Mouse (Mus musculus) kidney, embryonic 16.5 days (tissue): ENCODE results near the gene Olfr1393. TPM values are rescaled to one million over a fixed set of nuclear protein-coding genes. Genes with fewer than 3 reads are reported as not detected.

Experiments
- polyA plus RNA-seq: library from polyadenylated mRNA; unstranded; fragments of >200 nt; fragmentation: Nextera tagmentation; extraction: Ambion mirVana; gene quantifications from 2 replicates; pipeline ENCODE4 v1.2.1, GENCODE M21; 2015

Gene Olfr1393
- polyA plus RNA-seq, 1 experiment from 2014 or later, result not detected

Other genes with a start within 250 kb of the Olfr1393 start
- gene 9930111J21Rik2, start 227.1 kb upstream of the Olfr1393 start, polyA plus RNA-seq, result 0.60 and 0.98 TPM in 2 replicates
- gene Tgtp2, start 214.1 kb upstream of the Olfr1393 start, polyA plus RNA-seq, result 0.24 and 0.42 TPM in 2 replicates
- 2.1 and 2.6 TPM in 2 replicates for gene Ifi47, start 201.7 kb upstream of the Olfr1393 start, polyA plus RNA-seq
- gene Olfr1396, start 163.4 kb upstream of the Olfr1393 start, polyA plus RNA-seq, result 0.12 TPM in 1 of 2 replicates, not detected in the other
- gene Olfr1395, start 136.0 kb upstream of the Olfr1393 start, polyA plus RNA-seq, result not detected in 2 replicates
- not detected in 2 replicates for gene Olfr1394, start 123.9 kb upstream of the Olfr1393 start, polyA plus RNA-seq
- 4.4 and 4.6 TPM in 2 replicates for gene Btnl9, start 91.1 kb upstream of the Olfr1393 start, polyA plus RNA-seq
- 45.6 and 46.3 TPM in 2 replicates for gene Zfp62, start 75.0 kb upstream of the Olfr1393 start, polyA plus RNA-seq
- 88.9 and 91.9 TPM in 2 replicates for gene Mgat1, start 34.1 kb upstream of the Olfr1393 start, polyA plus RNA-seq
- gene Olfr1392, start 7.0 kb downstream of the Olfr1393 start, polyA plus RNA-seq, result not detected in 2 replicates
- gene Olfr10, start 26.4 kb downstream of the Olfr1393 start, polyA plus RNA-seq, result not detected in 2 replicates
- gene Olfr1391, start 44.4 kb downstream of the Olfr1393 start, polyA plus RNA-seq, result not detected in 2 replicates
- gene Olfr1390, start 56.9 kb downstream of the Olfr1393 start, polyA plus RNA-seq, result not detected in 2 replicates
- gene Olfr1389, start 144.8 kb downstream of the Olfr1393 start, polyA plus RNA-seq, result not detected in 2 replicates
- 0.05 TPM in 1 of 2 replicates, not detected in the other for gene Olfr1388, start 158.3 kb downstream of the Olfr1393 start, polyA plus RNA-seq
- gene Olfr1387, start 177.0 kb downstream of the Olfr1393 start, polyA plus RNA-seq, result not detected in 2 replicates
- gene Olfr1386, start 186.7 kb downstream of the Olfr1393 start, polyA plus RNA-seq, result not detected in 2 replicates
- not detected in 2 replicates for gene Olfr1385, start 210.8 kb downstream of the Olfr1393 start, polyA plus RNA-seq
- not detected in 2 replicates for gene Olfr1384, start 228.4 kb downstream of the Olfr1393 start, polyA plus RNA-seq
- gene Olfr1383, start 241.3 kb downstream of the Olfr1393 start, polyA plus RNA-seq, result not detected in 2 replicates
- gene Olfr1382, start 249.9 kb downstream of the Olfr1393 start, polyA plus RNA-seq, result not detected in 2 replicates